Mouse (Mus musculus): ENCODE measurements around the gene Slc16a14. TPM values are rescaled to one million over a fixed set of nuclear protein-coding genes. Genes with fewer than 3 reads are reported as not detected.

Slc16a14 gene
- polyA plus RNA-seq, 1 experiment from 2014 or later: 11.4 TPM

GRCm38 (mm10) chr1:84936716-84937510 lies 2.0 kb upstream of the Slc16a14 start:
- Histone ChIP-seq H3K36me3 (replicated peaks) (no peaks in the 10 kb centered on the region), H3K4me3 (replicated peaks) (no peak overlapping the region), H3K9ac (no peak overlapping the region), H3K27me3 (peaks cover 3% of the 10 kb centered on the region; the same call in 1 of the 2 replicates), H3K27ac (no peak overlapping the region), H3K4me1 (peaks cover 12% of the 10 kb centered on the region; the same call in 1 of the 2 replicates), H3K9me3 (no peaks in the 10 kb centered on the region), H3K4me2 (no peak overlapping the region)
- WGBS: 90% methylated on average over 19 of the region's 19 CpGs
- ATAC-seq (ENCODE audit: low FRiP score): no peak

- Histone ChIP-seq H3K9ac (no peak overlapping the region), H3K4me2 (peak overlapping the region; percentile 74; the same call in 1 of the 2 replicates), H3K4me1 (peaks cover 12% of the 10 kb centered on the region; the same call in 1 of the 2 replicates), H3K36me3 (replicated peaks) (no peaks in the 10 kb centered on the region), H3K27me3 (peaks cover 3% of the 10 kb centered on the region; the same call in 1 of the 2 replicates), H3K9me3 (no peaks in the 10 kb centered on the region), H3K27ac (no peak overlapping the region), H3K4me3 (replicated peaks) (no peak overlapping the region)
- ATAC-seq (ENCODE audit: low FRiP score): no peak
- WGBS: 73% methylated on average over 9 of the region's 9 CpGs
Observed at GRCm38 (mm10) chr1:84935668-84936067, 734 bp upstream of the Slc16a14 start.

GRCm38 (mm10) chr1:84934151-84934502 lies 807 bp downstream of the Slc16a14 start:
- Histone ChIP-seq H3K4me3 (replicated peaks) (peak overlapping the region; percentile 65), H3K4me1 (peaks cover 12% of the 10 kb centered on the region; the same call in 1 of the 2 replicates), H3K9me3 (no peaks in the 10 kb centered on the region), H3K27ac (peak overlapping the region; percentile 86), H3K36me3 (replicated peaks) (no peaks in the 10 kb centered on the region), H3K9ac (peak overlapping the region; percentile 78), H3K27me3 (peaks cover 3% of the 10 kb centered on the region; the same call in 1 of the 2 replicates), H3K4me2 (peak overlapping the region; percentile 74)
- no peak for ATAC-seq (ENCODE audit: low FRiP score)
- 0% methylated on average over 12 of the region's 12 CpGs for WGBS

- Histone ChIP-seq H3K9me3 (no peaks in the 10 kb centered on the region), H3K4me3 (replicated peaks) (peak overlapping the region; percentile 65), H3K27me3 (peaks cover 3% of the 10 kb centered on the region; the same call in 1 of the 2 replicates), H3K27ac (peak overlapping the region; percentile 86), H3K4me2 (peak overlapping the region; percentile 74), H3K4me1 (peaks cover 12% of the 10 kb centered on the region; the same call in 1 of the 2 replicates), H3K36me3 (replicated peaks) (no peaks in the 10 kb centered on the region), H3K9ac (peak overlapping the region; percentile 78; the same call in 1 of the 2 replicates)
- peak; percentile 13 for ATAC-seq (ENCODE audit: low FRiP score)
- 10% methylated on average over 22 of the region's 22 CpGs for WGBS
Observed at GRCm38 (mm10) chr1:84933472-84934150, 1.3 kb downstream of the Slc16a14 start.

GRCm38 (mm10) chr1:84925599-84925998 lies 9.3 kb downstream of the Slc16a14 start:
- no peak overlapping the region for H3K9ac ChIP-seq
- WGBS: 87% methylated on average over 9 of the region's 9 CpGs
- H3K27ac ChIP-seq: no peak overlapping the region
- H3K4me3 ChIP-seq (replicated peaks): no peak overlapping the region
- no peaks in the 10 kb centered on the region for H3K9me3 ChIP-seq
- H3K27me3 ChIP-seq: no peaks in the 10 kb centered on the region
- no peaks in the 10 kb centered on the region; the same call in 1 of the 2 replicates for H3K36me3 ChIP-seq (replicated peaks)
- ATAC-seq (ENCODE audit: low FRiP score): no peak
- H3K4me2 ChIP-seq: no peak overlapping the region
- no peaks in the 10 kb centered on the region for H3K4me1 ChIP-seq

- no peaks in the 10 kb centered on the region for H3K9me3 ChIP-seq
- H3K4me2 ChIP-seq: no peak overlapping the region
- WGBS: 88% methylated on average over 6 of the region's 6 CpGs
- no peaks in the 10 kb centered on the region for H3K4me1 ChIP-seq
- H3K27me3 ChIP-seq: no peaks in the 10 kb centered on the region
- H3K36me3 ChIP-seq (replicated peaks): no peaks in the 10 kb centered on the region; the same call in none of the 2 replicates
- no peak for ATAC-seq (ENCODE audit: low FRiP score)
- H3K4me3 ChIP-seq (replicated peaks): no peak overlapping the region
- H3K9ac ChIP-seq: no peak overlapping the region
- H3K27ac ChIP-seq: no peak overlapping the region
Observed at GRCm38 (mm10) chr1:84924134-84924533, 10.8 kb downstream of the Slc16a14 start.

- ATAC-seq (ENCODE audit: low FRiP score): no peak
- 88% methylated on average over 2 of the region's 2 CpGs for WGBS
- no peak overlapping the region for H3K4me3 ChIP-seq (replicated peaks)
- no peak overlapping the region for H3K4me2 ChIP-seq
- no peaks in the 10 kb centered on the region for H3K9me3 ChIP-seq
- H3K27ac ChIP-seq: no peak overlapping the region
- no peaks in the 10 kb centered on the region; the same call in none of the 2 replicates for H3K36me3 ChIP-seq (replicated peaks)
- no peak overlapping the region for H3K9ac ChIP-seq
- no peaks in the 10 kb centered on the region for H3K27me3 ChIP-seq
- H3K4me1 ChIP-seq: no peaks in the 10 kb centered on the region
Observed at GRCm38 (mm10) chr1:84923432-84923831, 11.5 kb downstream of the Slc16a14 start.

GRCm38 (mm10) chr1:84918865-84919264 lies 16.1 kb downstream of the Slc16a14 start:
- Histone ChIP-seq H3K9ac (no peak overlapping the region), H3K4me2 (no peak overlapping the region), H3K4me1 (no peaks in the 10 kb centered on the region), H3K4me3 (replicated peaks) (no peak overlapping the region), H3K9me3 (no peaks in the 10 kb centered on the region), H3K27me3 (no peaks in the 10 kb centered on the region), H3K27ac (no peak overlapping the region), H3K36me3 (replicated peaks) (no peaks in the 10 kb centered on the region; the same call in 1 of the 2 replicates)
- no peak for ATAC-seq (ENCODE audit: low FRiP score)
- WGBS: 91% methylated on average over 3 of the region's 3 CpGs

- no peak overlapping the region for H3K9ac ChIP-seq
- ATAC-seq (ENCODE audit: low FRiP score): no peak
- 93% methylated on average over 4 of the region's 4 CpGs for WGBS
- H3K9me3 ChIP-seq: peaks cover 4% of the 10 kb centered on the region; the same call in 1 of the 2 replicates
- no peak overlapping the region for H3K27ac ChIP-seq
- H3K36me3 ChIP-seq (replicated peaks): peaks cover 14% of the 10 kb centered on the region
- H3K4me2 ChIP-seq: no peak overlapping the region
- H3K4me1 ChIP-seq: peaks cover 7% of the 10 kb centered on the region; the same call in 1 of the 2 replicates
- no peaks in the 10 kb centered on the region for H3K27me3 ChIP-seq
- H3K4me3 ChIP-seq (replicated peaks): no peak overlapping the region
Observed at GRCm38 (mm10) chr1:84915010-84915409, 19.9 kb downstream of the Slc16a14 start.

- Histone ChIP-seq H3K27me3 (no peaks in the 10 kb centered on the region), H3K4me3 (replicated peaks) (no peak overlapping the region), H3K9me3 (peaks cover 4% of the 10 kb centered on the region; the same call in 1 of the 2 replicates), H3K4me1 (peaks cover 7% of the 10 kb centered on the region; the same call in 1 of the 2 replicates), H3K36me3 (replicated peaks) (peaks cover 14% of the 10 kb centered on the region; the same call in 1 of the 2 replicates), H3K4me2 (no peak overlapping the region), H3K27ac (no peak overlapping the region), H3K9ac (no peak overlapping the region)
- no peak for ATAC-seq (ENCODE audit: low FRiP score)
- 94% methylated on average over 11 of the region's 11 CpGs for WGBS
Observed at GRCm38 (mm10) chr1:84912571-84912970, 22.4 kb downstream of the Slc16a14 start.

GRCm38 (mm10) chr1:84910177-84910804 lies 24.6 kb downstream of the Slc16a14 start:
- Histone ChIP-seq H3K27ac (peak overlapping the region; percentile 50; the same call in 1 of the 2 replicates), H3K36me3 (replicated peaks) (peaks cover 14% of the 10 kb centered on the region; the same call in 1 of the 2 replicates), H3K9me3 (peaks cover 4% of the 10 kb centered on the region; the same call in 1 of the 2 replicates), H3K9ac (no peak overlapping the region), H3K27me3 (no peaks in the 10 kb centered on the region), H3K4me2 (no peak overlapping the region), H3K4me3 (replicated peaks) (no peak overlapping the region), H3K4me1 (peaks cover 7% of the 10 kb centered on the region; the same call in 1 of the 2 replicates)
- peak; percentile 76 for ATAC-seq (ENCODE audit: low FRiP score)
- 60% methylated on average over 8 of the region's 8 CpGs for WGBS

GRCm38 (mm10) chr1:84904467-84904866 lies 30.5 kb downstream of the Slc16a14 start:
- Histone ChIP-seq H3K4me3 (replicated peaks) (no peak overlapping the region), H3K27me3 (no peaks in the 10 kb centered on the region), H3K9ac (no peak overlapping the region), H3K36me3 (replicated peaks) (no peaks in the 10 kb centered on the region), H3K9me3 (no peaks in the 10 kb centered on the region), H3K4me2 (no peak overlapping the region), H3K4me1 (no peaks in the 10 kb centered on the region), H3K27ac (no peak overlapping the region)
- 96% methylated on average over 2 of the region's 2 CpGs for WGBS
- no peak for ATAC-seq (ENCODE audit: low FRiP score)
